Mouse (Mus musculus): ENCODE measurements around the gene Daam1. TPM values are rescaled to one million over a fixed set of nuclear protein-coding genes. Genes with fewer than 3 reads are reported as not detected.

Daam1 gene
- polyA plus RNA-seq, 1 experiment from 2014 or later, result 19.9 TPM

DNA sequence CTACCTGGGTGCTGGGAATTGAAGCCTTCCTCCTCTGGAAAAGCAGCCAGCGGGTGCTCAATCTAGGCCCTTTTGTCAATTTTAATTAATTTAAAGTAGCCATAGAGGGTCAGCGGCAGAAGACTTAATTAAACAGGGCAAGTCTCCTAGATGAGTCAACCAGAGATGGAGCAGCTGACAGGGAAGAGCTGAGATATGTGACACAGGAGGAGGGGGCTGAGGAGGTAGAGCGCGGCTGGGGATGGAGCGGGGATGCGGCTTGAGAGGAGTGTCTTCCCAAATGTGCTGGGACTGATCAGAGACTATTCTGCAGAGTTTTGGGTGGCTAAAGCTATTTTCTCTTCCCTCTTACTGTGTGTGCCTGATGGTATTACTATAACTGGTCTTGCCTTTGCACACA lies 6.0 kb upstream of the Daam1 start:
- no peak overlapping the region for H3K4me2 ChIP-seq
- no peak overlapping the region for H3K9ac ChIP-seq (ENCODE audit: low read length)
- DNase-seq (ENCODE audit: low spot score, missing footprints), result peak; percentile 57
- ATAC-seq (ENCODE audit: low FRiP score), result no peak
- no peaks in the 10 kb centered on the region for H3K4me1 ChIP-seq (ENCODE audit: control insufficient read depth, insufficient read depth, low read length)
- WGBS, result 62% methylated on average over 6 of the region's 6 CpGs
- H3K27ac ChIP-seq (ENCODE audit: low read depth, low read length), result no peak overlapping the region
- no peaks in the 10 kb centered on the region for H3K27me3 ChIP-seq (ENCODE audit: control insufficient read depth, insufficient read depth, low read length)
- H3K9me3 ChIP-seq (ENCODE audit: control insufficient read depth, low read length), result no peaks in the 10 kb centered on the region
- H3K4me3 ChIP-seq (ENCODE audit: low read depth, low read length), result no peak overlapping the region
- H3K36me3 ChIP-seq (ENCODE audit: control insufficient read depth, insufficient read depth, low read length), result no peaks in the 10 kb centered on the region

DNA sequence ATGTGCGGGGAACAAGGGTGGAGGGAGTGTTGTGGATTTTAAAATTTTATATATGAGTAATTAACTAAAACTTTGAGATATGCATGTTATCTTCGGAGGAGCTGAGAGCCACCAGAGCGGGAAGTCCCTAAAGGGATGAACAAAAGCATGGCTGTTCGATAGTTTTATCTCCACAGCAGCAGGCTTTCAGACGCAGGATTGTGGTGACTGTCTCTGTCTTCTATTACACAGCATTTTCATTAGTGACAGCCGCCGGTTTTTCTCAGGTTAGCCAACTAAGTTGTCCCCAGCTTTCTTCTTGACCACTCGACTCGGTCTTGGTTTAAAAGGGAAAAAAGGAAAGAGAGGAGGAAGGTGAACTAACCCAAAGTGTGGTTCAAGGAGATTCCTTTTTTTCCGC lies 739 bp upstream of the Daam1 start:
- ATAC-seq (ENCODE audit: low FRiP score) (no peak), DNase-seq (ENCODE audit: low spot score, missing footprints) (no peak)
- peaks cover 13% of the 10 kb centered on the region for H3K4me1 ChIP-seq (ENCODE audit: control insufficient read depth, insufficient read depth, low read length)
- H3K27ac ChIP-seq (ENCODE audit: low read depth, low read length), result peak overlapping the region; percentile 40; the same call in 1 of the 2 replicates
- no peaks in the 10 kb centered on the region for H3K36me3 ChIP-seq (ENCODE audit: control insufficient read depth, insufficient read depth, low read length)
- no peaks in the 10 kb centered on the region for H3K27me3 ChIP-seq (ENCODE audit: control insufficient read depth, insufficient read depth, low read length)
- peak overlapping the region; percentile 73 for H3K4me3 ChIP-seq (ENCODE audit: low read depth, low read length)
- peak overlapping the region; percentile 52 for H3K4me2 ChIP-seq
- H3K9me3 ChIP-seq (ENCODE audit: control insufficient read depth, low read length), result no peaks in the 10 kb centered on the region
- WGBS, result 16% methylated on average over 10 of the region's 10 CpGs
- H3K9ac ChIP-seq (ENCODE audit: low read length), result peak overlapping the region; percentile 57

DNA sequence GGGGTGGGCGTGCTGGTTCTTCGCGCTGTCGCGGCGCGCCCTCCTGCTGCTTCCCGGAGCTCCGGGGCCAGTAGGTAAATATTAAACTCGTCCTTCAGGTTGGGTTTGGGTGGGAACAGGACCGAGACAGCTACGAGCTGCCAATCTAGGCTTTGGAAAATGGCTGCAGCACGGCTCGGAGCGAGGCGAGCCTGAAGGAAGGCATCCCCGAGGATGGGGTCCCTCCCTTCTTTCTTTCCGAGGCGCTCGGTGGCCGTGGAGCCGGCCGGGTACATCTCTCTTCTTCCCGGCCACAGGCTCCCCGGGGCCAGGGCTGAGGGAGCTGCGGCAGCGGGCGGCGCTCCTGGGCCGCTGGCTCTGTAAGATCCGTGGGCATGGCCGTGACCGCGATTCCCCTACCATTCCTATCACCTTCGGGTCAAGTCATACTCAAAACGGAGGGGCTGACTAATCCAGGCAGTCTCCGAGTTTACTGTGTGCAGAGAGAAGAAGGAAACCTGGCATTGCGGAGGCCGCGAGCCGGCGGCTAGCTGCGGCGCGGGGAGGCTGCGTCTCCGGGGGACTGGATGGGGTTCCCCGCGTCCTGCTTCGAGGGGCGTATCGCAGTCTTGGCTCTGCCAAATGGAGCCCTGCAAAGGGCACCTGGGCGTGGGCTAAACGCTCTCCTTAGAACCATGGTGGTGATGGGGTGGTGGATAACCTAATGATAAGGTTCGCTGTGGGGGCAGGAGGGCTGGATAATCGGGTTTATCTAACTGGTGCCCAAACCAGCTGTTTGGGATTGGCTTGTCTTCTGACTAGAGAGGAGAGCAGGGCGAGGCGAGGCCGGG lies 595 bp downstream of the Daam1 start:
- Histone ChIP-seq H3K36me3 (ENCODE audit: control insufficient read depth, insufficient read depth, low read length) (no peaks in the 10 kb centered on the region), H3K4me2 (peak overlapping the region; percentile 98), H3K9me3 (ENCODE audit: control insufficient read depth, low read length) (no peaks in the 10 kb centered on the region), H3K9ac (ENCODE audit: low read length) (peak overlapping the region; percentile 93), H3K27ac (ENCODE audit: low read depth, low read length) (peak overlapping the region; percentile 89), H3K27me3 (ENCODE audit: control insufficient read depth, insufficient read depth, low read length) (no peaks in the 10 kb centered on the region), H3K4me1 (ENCODE audit: control insufficient read depth, insufficient read depth, low read length) (peaks cover 13% of the 10 kb centered on the region), H3K4me3 (ENCODE audit: low read depth, low read length) (peak overlapping the region; percentile 73)
- ATAC-seq (ENCODE audit: low FRiP score) (no peak; the same call in none of the 2 replicates), DNase-seq (ENCODE audit: low spot score, missing footprints) (peak; percentile 94)
- under 1% methylated on average over 59 of the region's 59 CpGs for WGBS

DNA sequence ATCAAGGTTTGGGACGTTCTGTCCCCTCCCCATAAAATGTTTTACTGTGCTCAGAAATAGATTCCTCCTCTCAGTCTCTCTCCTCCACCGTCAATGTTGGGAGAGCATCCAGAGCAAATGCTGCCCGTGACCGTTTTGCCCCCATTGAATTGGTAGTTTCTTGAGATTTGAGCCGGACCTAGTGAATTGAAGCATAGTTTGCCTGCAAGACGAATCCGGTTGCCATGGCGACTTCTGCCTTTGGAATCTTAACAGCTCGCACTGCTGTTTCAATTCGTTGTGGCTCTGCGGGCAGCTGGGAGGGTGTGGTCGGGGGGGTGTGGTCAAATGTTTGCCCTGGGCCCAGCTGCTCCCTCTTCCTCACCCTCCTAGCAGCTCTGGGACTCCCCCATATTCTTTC lies 1.3 kb downstream of the Daam1 start:
- Histone ChIP-seq H3K9ac (ENCODE audit: low read length) (peak overlapping the region; percentile 93), H3K4me1 (ENCODE audit: control insufficient read depth, insufficient read depth, low read length) (peaks cover 13% of the 10 kb centered on the region), H3K4me2 (peak overlapping the region; percentile 98), H3K36me3 (ENCODE audit: control insufficient read depth, insufficient read depth, low read length) (no peaks in the 10 kb centered on the region), H3K27ac (ENCODE audit: low read depth, low read length) (peak overlapping the region; percentile 89), H3K4me3 (ENCODE audit: low read depth, low read length) (peak overlapping the region; percentile 73), H3K27me3 (ENCODE audit: control insufficient read depth, insufficient read depth, low read length) (no peaks in the 10 kb centered on the region), H3K9me3 (ENCODE audit: control insufficient read depth, low read length) (no peaks in the 10 kb centered on the region)
- ATAC-seq (ENCODE audit: low FRiP score) (peak; percentile 49), DNase-seq (ENCODE audit: low spot score, missing footprints) (peak; percentile 98)
- WGBS, result 1% methylated on average over 12 of the region's 12 CpGs

DNA sequence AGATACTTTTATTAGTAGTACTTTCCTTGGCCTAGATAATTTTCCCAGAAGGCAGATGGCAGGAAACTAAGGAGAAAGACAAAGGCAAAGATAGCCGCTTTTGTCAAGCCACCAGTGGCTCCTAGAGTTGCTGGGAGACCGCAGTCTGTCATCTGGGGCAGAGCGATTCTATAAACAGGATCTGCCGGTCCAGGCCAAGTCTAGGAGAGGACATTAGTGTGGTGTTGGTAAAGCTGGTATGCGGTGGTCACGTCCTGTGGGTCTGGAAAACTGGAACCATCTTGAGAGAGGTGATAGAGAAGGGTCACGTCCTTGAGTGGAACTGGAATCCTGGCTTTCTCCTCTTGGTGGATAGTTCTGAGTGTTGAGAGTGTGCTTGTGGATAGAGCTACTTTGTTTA lies 3.2 kb downstream of the Daam1 start:
- H3K36me3 ChIP-seq (ENCODE audit: control insufficient read depth, insufficient read depth, low read length), result no peaks in the 10 kb centered on the region
- H3K9me3 ChIP-seq (ENCODE audit: control insufficient read depth, low read length), result no peaks in the 10 kb centered on the region
- H3K27me3 ChIP-seq (ENCODE audit: control insufficient read depth, insufficient read depth, low read length), result no peaks in the 10 kb centered on the region
- H3K27ac ChIP-seq (ENCODE audit: low read depth, low read length), result no peak overlapping the region
- H3K9ac ChIP-seq (ENCODE audit: low read length), result no peak overlapping the region
- H3K4me1 ChIP-seq (ENCODE audit: control insufficient read depth, insufficient read depth, low read length), result peaks cover 15% of the 10 kb centered on the region
- H3K4me2 ChIP-seq, result no peak overlapping the region
- DNase-seq (ENCODE audit: low spot score, missing footprints), result peak; percentile 82
- WGBS, result 68% methylated on average over 7 of the region's 7 CpGs
- no peak overlapping the region for H3K4me3 ChIP-seq (ENCODE audit: low read depth, low read length)
- no peak for ATAC-seq (ENCODE audit: low FRiP score)

DNA sequence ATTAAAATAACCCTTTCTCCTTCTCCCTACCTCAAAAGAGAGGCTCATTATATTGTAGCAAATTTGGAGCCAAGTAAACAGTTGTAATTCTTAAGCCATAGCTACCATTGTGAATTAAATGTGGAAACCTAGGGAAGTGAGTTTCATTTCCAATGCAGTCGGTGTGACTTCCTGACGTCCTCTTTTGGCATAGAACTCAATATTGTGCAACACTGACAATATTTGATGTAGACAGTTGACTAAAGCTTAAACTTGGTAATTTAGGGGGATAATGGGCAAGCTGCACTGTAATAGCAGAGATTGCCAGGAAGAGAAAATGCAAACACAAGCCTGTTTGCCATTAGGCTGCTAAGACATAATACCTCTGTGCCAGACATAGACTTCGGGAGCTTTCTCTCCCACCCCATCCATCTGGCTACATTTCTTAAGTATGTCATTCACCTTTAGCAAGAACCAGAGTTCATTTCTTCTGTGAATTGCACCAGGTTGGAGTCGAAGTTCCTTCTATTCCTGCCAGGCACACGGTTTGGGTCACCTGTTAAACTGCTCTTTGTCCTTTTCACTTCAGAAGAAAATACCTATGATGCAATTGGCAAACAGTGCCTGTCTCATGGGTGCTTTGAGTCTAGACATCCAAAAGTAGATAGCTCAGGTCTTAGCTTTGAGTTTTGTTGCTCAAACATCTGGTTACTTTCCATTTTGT lies 5.2 kb downstream of the Daam1 start:
- Histone ChIP-seq H3K9ac (ENCODE audit: low read length) (no peak overlapping the region), H3K27me3 (ENCODE audit: control insufficient read depth, insufficient read depth, low read length) (no peaks in the 10 kb centered on the region), H3K9me3 (ENCODE audit: control insufficient read depth, low read length) (no peaks in the 10 kb centered on the region), H3K4me1 (ENCODE audit: control insufficient read depth, insufficient read depth, low read length) (peaks cover 23% of the 10 kb centered on the region), H3K4me3 (ENCODE audit: low read depth, low read length) (no peak overlapping the region), H3K4me2 (no peak overlapping the region), H3K36me3 (ENCODE audit: control insufficient read depth, insufficient read depth, low read length) (no peaks in the 10 kb centered on the region), H3K27ac (ENCODE audit: low read depth, low read length) (no peak overlapping the region)
- 86% methylated on average over 5 of the region's 5 CpGs for WGBS
- DNase-seq (ENCODE audit: low spot score, missing footprints) (no peak), ATAC-seq (ENCODE audit: low FRiP score) (no peak)

DNA sequence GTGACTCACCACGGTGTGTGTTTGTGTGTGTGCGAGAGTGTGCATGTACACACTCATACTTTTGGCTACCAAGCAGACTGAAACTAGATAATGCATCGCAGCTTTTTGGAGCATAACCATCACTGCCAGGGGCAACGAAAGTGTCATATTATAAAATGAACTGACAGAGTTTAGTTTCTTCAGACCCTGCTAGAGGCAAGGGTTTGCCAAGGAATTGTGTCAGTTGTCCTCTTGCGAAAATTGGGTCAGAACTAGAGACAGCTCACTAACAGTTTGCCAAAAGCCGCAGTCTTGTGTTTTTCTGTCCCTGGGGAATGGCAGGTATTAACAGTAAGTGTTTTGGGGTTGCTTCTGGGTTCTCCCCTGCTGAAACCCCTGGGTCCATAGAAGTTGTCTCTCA lies 5.9 kb downstream of the Daam1 start:
- DNase-seq (ENCODE audit: low spot score, missing footprints) (no peak), ATAC-seq (ENCODE audit: low FRiP score) (no peak)
- no peak overlapping the region for H3K4me2 ChIP-seq
- H3K36me3 ChIP-seq (ENCODE audit: control insufficient read depth, insufficient read depth, low read length), result no peaks in the 10 kb centered on the region
- H3K27me3 ChIP-seq (ENCODE audit: control insufficient read depth, insufficient read depth, low read length), result no peaks in the 10 kb centered on the region
- no peak overlapping the region for H3K27ac ChIP-seq (ENCODE audit: low read depth, low read length)
- H3K4me1 ChIP-seq (ENCODE audit: control insufficient read depth, insufficient read depth, low read length), result peaks cover 23% of the 10 kb centered on the region
- no peak overlapping the region for H3K4me3 ChIP-seq (ENCODE audit: low read depth, low read length)
- H3K9me3 ChIP-seq (ENCODE audit: control insufficient read depth, low read length), result no peaks in the 10 kb centered on the region
- WGBS, result 94% methylated on average over 6 of the region's 6 CpGs
- no peak overlapping the region for H3K9ac ChIP-seq (ENCODE audit: low read length)

DNA sequence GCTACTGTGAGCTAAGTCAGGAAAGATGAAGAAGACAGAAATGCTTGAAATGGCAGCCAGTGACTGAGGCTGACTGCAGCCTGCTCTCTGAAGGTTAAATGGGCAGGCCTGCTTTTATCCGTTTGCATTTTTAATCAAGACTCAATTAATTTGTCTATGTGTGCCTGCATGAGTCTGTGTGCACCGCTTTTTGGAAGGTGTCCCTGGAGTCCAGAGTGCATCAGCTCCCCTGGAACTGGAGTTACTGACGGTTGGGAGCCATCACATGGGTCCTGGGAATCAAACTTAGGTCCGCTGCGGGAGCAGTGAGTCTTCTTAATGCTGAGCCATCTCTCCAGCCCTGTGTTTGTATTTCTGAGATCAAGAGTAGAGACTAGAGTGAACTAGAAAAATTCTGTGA lies 6.7 kb downstream of the Daam1 start:
- no peak overlapping the region for H3K9ac ChIP-seq (ENCODE audit: low read length)
- WGBS, result 84% methylated on average over 5 of the region's 5 CpGs
- H3K27ac ChIP-seq (ENCODE audit: low read depth, low read length), result no peak overlapping the region
- ATAC-seq (ENCODE audit: low FRiP score), result no peak
- H3K4me1 ChIP-seq (ENCODE audit: control insufficient read depth, insufficient read depth, low read length), result peaks cover 20% of the 10 kb centered on the region
- no peaks in the 10 kb centered on the region for H3K27me3 ChIP-seq (ENCODE audit: control insufficient read depth, insufficient read depth, low read length)
- DNase-seq (ENCODE audit: low spot score, missing footprints), result peak; percentile 33
- no peak overlapping the region for H3K4me3 ChIP-seq (ENCODE audit: low read depth, low read length)
- no peaks in the 10 kb centered on the region for H3K36me3 ChIP-seq (ENCODE audit: control insufficient read depth, insufficient read depth, low read length)
- H3K4me2 ChIP-seq, result no peak overlapping the region
- H3K9me3 ChIP-seq (ENCODE audit: control insufficient read depth, low read length), result no peaks in the 10 kb centered on the region

DNA sequence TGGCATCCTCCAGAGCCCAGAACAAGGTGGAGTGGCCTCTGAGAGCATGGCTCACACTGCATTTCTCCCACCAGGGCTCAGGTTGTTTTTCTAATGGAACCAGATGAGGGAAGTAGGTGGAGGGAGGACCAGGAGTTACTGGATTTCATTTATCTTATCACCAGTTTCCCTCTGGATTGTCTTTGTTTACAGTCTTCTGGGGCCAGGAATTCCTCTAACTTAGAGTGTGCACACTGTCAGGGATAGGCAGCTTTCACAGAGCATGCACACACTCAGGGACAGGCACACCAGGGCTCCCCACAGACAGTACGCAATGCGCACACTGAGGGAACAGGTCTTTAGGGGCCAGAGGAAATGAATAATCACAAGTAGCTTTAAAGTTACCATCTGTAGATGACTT lies 7.4 kb downstream of the Daam1 start:
- Histone ChIP-seq H3K4me1 (ENCODE audit: control insufficient read depth, insufficient read depth, low read length) (peaks cover 15% of the 10 kb centered on the region), H3K27me3 (ENCODE audit: control insufficient read depth, insufficient read depth, low read length) (no peaks in the 10 kb centered on the region), H3K4me2 (no peak overlapping the region), H3K27ac (ENCODE audit: low read depth, low read length) (no peak overlapping the region), H3K9me3 (ENCODE audit: control insufficient read depth, low read length) (no peaks in the 10 kb centered on the region), H3K9ac (ENCODE audit: low read length) (no peak overlapping the region), H3K36me3 (ENCODE audit: control insufficient read depth, insufficient read depth, low read length) (no peaks in the 10 kb centered on the region), H3K4me3 (ENCODE audit: low read depth, low read length) (no peak overlapping the region)
- ATAC-seq (ENCODE audit: low FRiP score) (no peak), DNase-seq (ENCODE audit: low spot score, missing footprints) (no peak)
- WGBS, result 82% methylated on average over 2 of the region's 2 CpGs

Data from midbrain, embryonic 11.5 days (tissue).